Mouse (Mus musculus): ENCODE measurements around the gene Slc24a3.

- TF ChIP-seq POLR2A (IDR thresholded peaks at IDR 0.05; ENCODE audit: extremely low read depth, insufficient read depth, low read length) (no peak), CTCF (IDR thresholded peaks at IDR 0.05; ENCODE audit: extremely low read depth, insufficient read depth, low read length) (no peak)
These were observed 340.1 kb downstream of the Slc24a3 start for GRCm38 (mm10) chr2:145507702-145508101.
